Mouse (Mus musculus) thymus, adult 2 months (tissue): Measurements from ENCODE around the gene Napepld.

ENCODE experiments used
- CTCF ChIP-seq: fragments of 200-500 bp; IDR thresholded peaks from 2 replicates; pipeline ENCODE4 v1.5.1; 2012; ENCODE audit warnings: mild to moderate bottlenecking, control low read depth, low read length, moderate library complexity, borderline replicate concordance; ENCODE audit not compliant: control insufficient read depth, poor library complexity, insufficient read depth; ENCODE audit errors: extremely low read depth
- POLR2A ChIP-seq: fragments of 200-500 bp; IDR thresholded peaks from 2 replicates; pipeline ENCODE4 v1.6.1; 2012; ENCODE audit warnings: mild to moderate bottlenecking, low read length, control low read depth, moderate library complexity; ENCODE audit not compliant: control insufficient read depth, poor library complexity, insufficient read depth; ENCODE audit errors: extremely low read depth

DNA sequence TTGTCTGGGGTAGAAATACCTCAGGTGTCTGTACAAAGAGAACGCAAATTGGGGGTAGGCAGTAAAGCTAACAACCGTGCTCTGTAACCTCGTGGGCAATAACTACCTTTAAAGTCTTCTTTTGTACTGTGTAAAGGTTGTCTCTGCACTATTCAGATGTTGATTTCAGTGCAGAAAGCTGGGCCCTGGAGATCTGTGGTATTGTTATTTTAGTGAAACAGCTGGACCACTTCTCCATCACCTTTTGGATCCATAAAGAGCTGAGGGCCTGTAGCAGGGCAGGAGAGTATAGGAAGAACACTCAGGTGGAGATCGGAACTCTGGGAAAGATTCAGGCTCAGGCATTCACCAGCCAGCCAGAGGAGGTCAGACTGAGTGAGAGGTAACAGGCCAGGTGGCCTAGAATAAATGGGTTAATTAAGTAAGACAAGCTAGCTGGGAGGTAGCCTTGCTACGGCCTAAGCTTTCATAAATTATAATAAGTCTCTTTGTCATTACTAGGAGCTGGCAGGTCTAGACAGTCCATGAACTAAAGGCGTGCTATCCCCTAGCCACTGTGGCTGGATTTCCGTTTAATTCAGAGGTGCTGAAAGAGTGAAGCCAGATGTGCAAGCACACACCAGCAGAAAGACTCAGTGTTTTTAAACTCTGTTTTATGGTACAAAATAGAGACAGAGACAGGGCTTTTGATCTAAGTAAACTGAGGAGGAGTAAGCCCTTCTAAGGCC is 49.1 kb downstream of the Napepld start:
- TF ChIP-seq CTCF (no peak), POLR2A (no peak)
